Mouse (Mus musculus): ENCODE results near the gene Peak1. TPM values are rescaled to one million over a fixed set of nuclear protein-coding genes. Genes with fewer than 3 reads are reported as not detected.

Gene Peak1
- polyA plus RNA-seq, 1 experiment from 2014 or later, result 7.3 TPM

DNA sequence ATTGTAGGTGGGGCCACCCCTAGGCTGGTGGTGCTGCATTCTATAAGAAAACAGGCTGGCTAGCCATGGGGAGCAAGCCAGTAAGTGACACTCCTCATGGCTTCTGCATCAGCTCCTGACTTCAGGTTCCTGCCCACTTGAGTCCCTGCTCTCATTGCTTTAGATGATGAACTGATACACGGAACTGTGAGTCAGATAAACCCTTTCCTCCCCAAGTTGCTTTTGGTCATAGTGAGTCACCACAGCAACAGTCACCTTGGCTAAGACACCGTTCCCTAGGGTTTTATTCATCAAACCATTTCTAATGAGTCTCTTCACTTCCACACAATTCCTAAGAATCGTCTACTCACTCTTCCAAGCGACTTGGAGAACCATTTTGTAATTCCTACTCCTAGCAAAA lies 220.9 kb downstream of the Peak1 start:
- 82% methylated on average over 4 of the region's 4 CpGs for WGBS
- no peaks in the 10 kb centered on the region for H3K36me3 ChIP-seq (replicated peaks)

DNA sequence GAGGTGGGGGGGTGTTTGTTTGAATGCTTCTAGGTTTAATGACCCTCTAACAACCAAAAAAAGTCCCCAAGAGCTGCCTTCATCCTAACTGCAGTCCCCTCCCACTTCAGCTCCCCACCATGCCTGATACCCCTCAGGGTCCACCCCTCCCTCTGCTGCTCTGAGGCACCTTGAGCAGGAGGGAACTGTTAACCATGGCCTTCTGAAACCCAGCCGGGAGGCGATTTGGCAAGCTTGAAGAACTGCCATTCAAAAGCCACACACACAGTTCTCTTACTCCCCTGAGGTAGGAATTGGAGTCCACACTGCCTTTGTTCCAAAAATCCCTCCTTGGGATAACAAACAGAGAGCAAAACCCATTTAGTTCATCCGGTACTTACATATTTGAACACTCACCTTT lies 222.7 kb downstream of the Peak1 start:
- Histone ChIP-seq H3K9me3 (no peaks in the 10 kb centered on the region), H3K36me3 (replicated peaks) (no peaks in the 10 kb centered on the region), H3K4me3 (no peak overlapping the region), H3K27me3 (replicated peaks; ENCODE audit: low read depth, poor library complexity, severe bottlenecking) (peaks cover 28% of the 10 kb centered on the region), H3K4me1 (peaks cover 43% of the 10 kb centered on the region), H3K27ac (replicated peaks) (no peak overlapping the region)
- WGBS, result 37% methylated on average over 3 of the region's 3 CpGs
- no peak for DNase-seq (ENCODE audit: low spot score)

More for the DNA sequence above, 220.9 kb downstream of the Peak1 start:
- Histone ChIP-seq H3K27me3 (replicated peaks; ENCODE audit: low read depth, poor library complexity, severe bottlenecking) (peaks cover 28% of the 10 kb centered on the region), H3K4me3 (no peak overlapping the region), H3K4me1 (peaks cover 51% of the 10 kb centered on the region), H3K27ac (replicated peaks) (no peak overlapping the region), H3K9me3 (no peaks in the 10 kb centered on the region)
- DNase-seq (ENCODE audit: low spot score), result no peak

DNA sequence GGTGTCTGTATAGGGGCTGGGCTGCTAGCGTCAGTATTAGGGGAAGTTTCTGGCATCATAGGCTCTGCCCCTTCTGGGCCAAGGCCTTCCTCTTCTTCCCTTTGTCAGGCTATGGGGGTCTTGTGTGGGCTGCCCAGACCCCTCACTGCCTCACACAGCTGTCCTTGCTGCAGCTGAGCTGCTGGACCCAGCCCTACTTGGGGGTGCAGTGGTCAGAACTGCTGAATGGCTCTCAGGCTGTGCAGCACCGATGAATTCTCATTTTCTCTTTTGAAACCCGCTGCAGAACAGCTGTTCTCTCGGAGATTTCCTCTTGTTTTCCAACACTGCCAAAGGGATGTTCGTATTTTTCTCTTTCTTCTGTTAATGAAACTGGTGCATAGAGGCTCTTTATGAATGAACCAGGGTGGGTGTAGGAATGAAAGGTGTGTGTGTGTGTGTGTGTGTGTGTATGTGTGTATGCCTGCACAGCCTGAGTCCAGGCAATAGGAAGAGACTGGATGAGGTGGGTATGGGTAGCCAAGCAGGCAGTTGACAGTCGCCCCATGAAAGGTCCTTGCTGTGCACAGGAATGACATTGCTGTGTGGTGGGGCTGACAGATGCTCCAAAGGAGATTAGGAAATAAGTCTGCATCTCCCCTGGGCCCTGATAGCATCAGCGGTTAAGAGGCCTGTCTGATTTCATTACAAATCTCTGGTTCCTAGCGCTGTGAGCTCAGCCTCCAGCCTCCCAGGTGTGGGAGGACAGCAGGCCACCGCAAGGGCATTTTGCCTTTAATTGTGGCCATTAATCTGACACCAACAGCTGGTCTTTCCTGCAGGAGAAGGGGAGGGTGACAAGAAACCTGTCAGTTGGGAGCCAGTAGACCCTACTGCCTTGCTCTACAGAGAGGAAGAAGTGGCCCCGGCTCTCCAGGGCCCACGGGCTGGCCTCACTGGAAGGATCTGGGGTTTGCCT lies 226.1 kb downstream of the Peak1 start:
- Histone ChIP-seq H3K4me1 (peaks cover 31% of the 10 kb centered on the region), H3K36me3 (replicated peaks) (no peaks in the 10 kb centered on the region), H3K27ac (replicated peaks) (no peak overlapping the region), H3K27me3 (replicated peaks; ENCODE audit: low read depth, poor library complexity, severe bottlenecking) (peaks cover 16% of the 10 kb centered on the region), H3K4me3 (no peak overlapping the region), H3K9me3 (no peaks in the 10 kb centered on the region)
- WGBS, result 66% methylated on average over 11 of the region's 11 CpGs
- no peak for DNase-seq (ENCODE audit: low spot score)

DNA sequence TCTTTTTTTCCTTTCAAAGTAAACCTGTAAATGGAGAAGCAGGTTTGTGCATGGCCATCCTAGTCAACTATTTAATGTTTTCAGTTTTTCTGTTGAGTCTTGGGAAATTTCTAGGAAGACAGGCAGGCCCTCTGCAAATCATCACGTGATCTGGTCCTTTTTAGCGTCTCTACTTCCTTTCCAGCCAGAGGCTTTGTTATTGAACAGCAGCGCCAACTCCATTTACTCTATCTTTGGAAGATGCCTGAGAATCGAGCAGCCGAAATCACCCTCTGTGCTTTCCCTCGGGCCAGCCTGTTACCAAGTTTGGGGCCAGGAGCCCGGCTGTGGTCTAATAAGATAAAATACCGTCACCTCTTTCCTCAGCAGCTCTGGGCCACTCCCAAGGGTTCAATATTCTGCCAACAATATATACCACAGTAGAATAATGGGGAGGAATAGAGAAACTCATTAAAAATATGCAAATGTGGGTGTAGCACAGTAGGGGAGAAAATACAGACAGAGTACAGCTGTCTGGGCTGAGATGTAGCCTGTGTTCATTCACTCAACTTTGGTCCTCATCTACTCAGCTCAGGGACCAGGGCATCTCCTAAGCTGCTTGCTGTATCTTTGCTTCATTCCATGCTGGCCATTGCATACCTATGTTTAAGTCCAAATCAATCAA lies 237.6 kb downstream of the Peak1 start:
- DNase-seq (ENCODE audit: low spot score), result no peak
- H3K9me3 ChIP-seq, result no peaks in the 10 kb centered on the region
- H3K4me3 ChIP-seq, result no peak overlapping the region
- H3K4me1 ChIP-seq, result peaks cover 7% of the 10 kb centered on the region; the same call in 1 of the 2 replicates
- no peaks in the 10 kb centered on the region for H3K27me3 ChIP-seq (replicated peaks; ENCODE audit: low read depth, poor library complexity, severe bottlenecking)
- no peak overlapping the region for H3K27ac ChIP-seq (replicated peaks)
- H3K36me3 ChIP-seq (replicated peaks), result no peaks in the 10 kb centered on the region
- 51% methylated on average over 8 of the region's 8 CpGs for WGBS

DNA sequence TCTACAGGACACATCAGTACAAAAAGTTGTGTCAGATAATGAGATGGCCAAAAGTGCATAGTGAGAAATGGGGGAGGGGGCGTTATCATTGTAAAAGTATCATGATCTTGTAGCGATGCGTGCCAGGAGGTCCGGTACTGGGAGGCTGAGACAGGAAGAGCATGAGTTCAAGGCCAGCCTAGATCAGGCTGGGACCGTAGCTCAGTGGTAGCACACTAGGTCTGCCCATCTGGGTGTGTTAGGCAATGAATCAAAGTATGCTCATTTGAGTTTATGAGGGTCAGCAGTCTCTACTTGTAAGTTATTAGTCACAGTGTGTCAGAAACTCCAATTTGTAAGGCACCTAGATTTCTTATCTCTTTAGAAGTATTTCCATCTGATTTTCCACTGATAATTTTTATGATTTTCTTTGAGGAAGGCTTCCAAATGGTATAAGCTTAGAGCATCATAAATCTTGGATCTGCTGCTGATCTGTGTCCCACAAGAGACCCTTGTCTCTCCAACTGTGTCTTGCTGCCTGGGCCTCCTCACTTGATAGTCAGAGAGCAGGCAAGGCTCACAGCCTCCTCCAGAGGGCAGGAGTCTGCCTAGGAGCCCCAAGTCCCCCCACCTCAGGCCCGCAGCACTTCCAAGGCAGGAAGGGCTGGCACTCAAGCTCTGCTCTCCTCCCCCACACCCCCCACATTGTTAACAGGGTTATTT lies 238.3 kb downstream of the Peak1 start:
- H3K27ac ChIP-seq (replicated peaks), result no peak overlapping the region
- WGBS, result 80% methylated on average over 6 of the region's 6 CpGs
- no peaks in the 10 kb centered on the region for H3K36me3 ChIP-seq (replicated peaks)
- H3K4me3 ChIP-seq, result no peak overlapping the region
- H3K27me3 ChIP-seq (replicated peaks; ENCODE audit: low read depth, poor library complexity, severe bottlenecking), result no peaks in the 10 kb centered on the region
- H3K9me3 ChIP-seq, result no peaks in the 10 kb centered on the region
- DNase-seq (ENCODE audit: low spot score), result peak; percentile 30
- H3K4me1 ChIP-seq, result peaks cover 7% of the 10 kb centered on the region; the same call in 1 of the 2 replicates

DNA sequence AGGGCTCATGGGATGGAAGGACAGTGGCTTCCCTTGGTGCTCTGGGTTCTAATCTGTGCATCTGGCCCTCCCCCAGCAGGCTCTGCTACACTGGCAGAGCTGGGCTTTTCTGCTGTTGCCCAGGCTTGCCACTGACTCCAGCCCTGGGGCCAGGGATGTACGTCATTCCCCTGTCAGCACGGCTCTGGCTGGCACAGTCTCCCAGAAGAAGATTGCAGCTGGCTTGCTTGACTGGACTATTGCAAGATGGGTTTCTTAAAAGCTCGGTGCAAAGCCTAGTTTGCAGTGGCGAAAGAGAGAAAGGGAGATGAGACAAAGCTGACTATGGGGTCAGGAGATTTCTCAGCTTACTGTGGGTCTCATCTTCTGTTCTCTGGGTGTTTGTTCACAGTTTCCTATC lies 240.5 kb downstream of the Peak1 start:
- H3K36me3 ChIP-seq (replicated peaks), result no peaks in the 10 kb centered on the region
- H3K9me3 ChIP-seq, result no peaks in the 10 kb centered on the region
- peaks cover 7% of the 10 kb centered on the region; the same call in 1 of the 2 replicates for H3K4me1 ChIP-seq
- H3K4me3 ChIP-seq, result no peak overlapping the region
- H3K27me3 ChIP-seq (replicated peaks; ENCODE audit: low read depth, poor library complexity, severe bottlenecking), result no peaks in the 10 kb centered on the region
- 82% methylated on average over 4 of the region's 4 CpGs for WGBS
- no peak for DNase-seq (ENCODE audit: low spot score)
- H3K27ac ChIP-seq (replicated peaks), result no peak overlapping the region

DNA sequence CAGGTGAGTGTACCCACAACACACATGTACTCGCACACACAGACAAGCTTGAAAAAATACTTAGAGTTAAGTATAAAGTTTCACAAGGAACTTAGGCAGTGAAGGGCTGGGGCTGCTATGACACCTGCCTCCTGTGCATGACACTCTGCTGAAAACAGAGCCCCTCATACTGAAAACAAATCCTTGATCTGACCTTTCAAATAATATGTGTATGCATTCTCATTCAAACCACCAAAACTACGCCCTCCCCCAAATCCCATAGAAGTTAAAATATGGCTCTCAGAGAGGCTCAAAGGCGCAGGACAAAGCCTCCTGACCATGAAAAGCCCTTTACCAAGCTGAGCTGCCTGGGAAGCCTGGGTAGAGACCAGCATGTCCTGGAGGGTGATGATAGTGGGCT lies 242.6 kb downstream of the Peak1 start:
- 84% methylated on average over 3 of the region's 3 CpGs for WGBS
- no peaks in the 10 kb centered on the region for H3K9me3 ChIP-seq
- peaks cover 6% of the 10 kb centered on the region; the same call in 1 of the 2 replicates for H3K4me1 ChIP-seq
- H3K27ac ChIP-seq (replicated peaks), result no peak overlapping the region
- H3K27me3 ChIP-seq (replicated peaks; ENCODE audit: low read depth, poor library complexity, severe bottlenecking), result no peaks in the 10 kb centered on the region
- no peaks in the 10 kb centered on the region for H3K36me3 ChIP-seq (replicated peaks)
- no peak for DNase-seq (ENCODE audit: low spot score)
- no peak overlapping the region for H3K4me3 ChIP-seq

DNA sequence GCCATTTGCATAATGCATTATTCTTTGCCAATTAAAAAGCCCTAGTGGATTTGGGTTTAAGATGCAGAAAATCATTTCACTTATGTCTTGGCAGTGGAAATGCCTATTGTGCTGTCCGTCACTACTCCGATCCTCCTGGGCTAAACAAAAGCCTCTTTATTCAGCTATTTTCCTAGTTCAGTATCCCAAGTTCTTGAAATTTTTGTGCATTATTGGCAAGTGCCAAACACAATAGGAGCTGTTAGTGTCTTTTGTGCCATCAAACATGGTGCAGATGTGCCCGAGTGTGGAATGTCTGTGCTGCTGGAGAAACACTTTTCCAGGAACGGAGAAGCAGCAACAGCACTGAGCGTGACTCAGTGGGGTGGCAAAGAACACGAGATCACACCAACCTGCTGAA lies 250.2 kb downstream of the Peak1 start:
- H3K4me3 ChIP-seq, result no peak overlapping the region
- 32% methylated on average over 6 of the region's 6 CpGs for WGBS
- H3K27me3 ChIP-seq (replicated peaks; ENCODE audit: low read depth, poor library complexity, severe bottlenecking), result no peaks in the 10 kb centered on the region
- DNase-seq (ENCODE audit: low spot score), result no peak
- peaks cover 36% of the 10 kb centered on the region for H3K4me1 ChIP-seq
- H3K9me3 ChIP-seq, result no peaks in the 10 kb centered on the region
- H3K27ac ChIP-seq (replicated peaks), result no peak overlapping the region
- H3K36me3 ChIP-seq (replicated peaks), result no peaks in the 10 kb centered on the region

DNA sequence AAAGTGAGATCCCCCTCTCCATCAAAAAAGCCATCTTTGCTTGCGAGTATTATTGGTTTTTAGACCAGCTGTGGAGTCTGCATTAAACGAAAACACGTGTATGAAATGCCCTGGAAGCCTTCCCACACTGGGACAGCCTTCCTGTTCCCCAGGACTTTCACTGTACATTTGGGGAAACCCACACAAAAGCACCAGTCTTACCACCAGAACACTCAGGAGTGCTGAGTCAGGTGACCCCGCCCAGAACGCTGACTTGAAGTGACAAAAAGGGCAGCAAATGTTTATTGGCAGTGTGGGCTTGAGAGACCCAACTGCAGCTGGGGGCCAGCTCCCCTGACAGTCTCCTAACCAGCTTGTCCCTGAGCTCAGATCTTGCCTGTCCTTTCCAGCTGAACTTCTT lies 251.7 kb downstream of the Peak1 start:
- no peak for DNase-seq (ENCODE audit: low spot score)
- WGBS, result 61% methylated on average over 5 of the region's 5 CpGs
- peaks cover 44% of the 10 kb centered on the region for H3K4me1 ChIP-seq
- H3K4me3 ChIP-seq, result no peak overlapping the region
- no peak overlapping the region for H3K27ac ChIP-seq (replicated peaks)
- H3K36me3 ChIP-seq (replicated peaks), result no peaks in the 10 kb centered on the region
- H3K9me3 ChIP-seq, result no peaks in the 10 kb centered on the region
- no peaks in the 10 kb centered on the region for H3K27me3 ChIP-seq (replicated peaks; ENCODE audit: low read depth, poor library complexity, severe bottlenecking)

DNA sequence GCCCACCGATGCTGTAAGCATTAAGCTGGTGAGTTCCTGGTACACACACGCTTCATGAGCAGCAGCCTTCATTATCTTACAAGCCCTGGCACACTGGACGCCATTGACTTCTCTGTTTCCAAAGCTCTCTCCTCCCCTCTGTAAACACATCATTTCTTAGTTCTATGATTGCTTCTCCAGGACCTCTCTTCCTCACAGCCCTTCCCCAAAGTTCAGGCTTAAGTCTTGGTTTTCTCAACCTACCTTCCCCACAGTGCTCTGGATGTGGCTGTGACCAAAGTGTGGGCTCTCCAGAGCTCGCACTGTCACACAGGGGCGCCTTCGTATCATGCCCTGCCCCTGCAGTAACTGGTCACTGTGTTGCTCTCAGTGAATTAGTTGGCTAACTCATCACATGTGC lies 252.5 kb downstream of the Peak1 start, which contains the start of gene Tspan3:
Tspan3 (minus strand) TSS at position 101 of the 400 bp plus-strand sequence.
- Histone ChIP-seq H3K27me3 (replicated peaks; ENCODE audit: low read depth, poor library complexity, severe bottlenecking) (no peaks in the 10 kb centered on the region), H3K4me1 (peaks cover 50% of the 10 kb centered on the region), H3K36me3 (replicated peaks) (no peaks in the 10 kb centered on the region), H3K9me3 (no peaks in the 10 kb centered on the region), H3K27ac (replicated peaks) (no peak within 1 kb of the TSS), H3K4me3 (no peak within 1 kb of the TSS)
- no peak for DNase-seq (ENCODE audit: low spot score)
- WGBS, result 93% methylated on average over 6 of the region's 6 CpGs

DNA sequence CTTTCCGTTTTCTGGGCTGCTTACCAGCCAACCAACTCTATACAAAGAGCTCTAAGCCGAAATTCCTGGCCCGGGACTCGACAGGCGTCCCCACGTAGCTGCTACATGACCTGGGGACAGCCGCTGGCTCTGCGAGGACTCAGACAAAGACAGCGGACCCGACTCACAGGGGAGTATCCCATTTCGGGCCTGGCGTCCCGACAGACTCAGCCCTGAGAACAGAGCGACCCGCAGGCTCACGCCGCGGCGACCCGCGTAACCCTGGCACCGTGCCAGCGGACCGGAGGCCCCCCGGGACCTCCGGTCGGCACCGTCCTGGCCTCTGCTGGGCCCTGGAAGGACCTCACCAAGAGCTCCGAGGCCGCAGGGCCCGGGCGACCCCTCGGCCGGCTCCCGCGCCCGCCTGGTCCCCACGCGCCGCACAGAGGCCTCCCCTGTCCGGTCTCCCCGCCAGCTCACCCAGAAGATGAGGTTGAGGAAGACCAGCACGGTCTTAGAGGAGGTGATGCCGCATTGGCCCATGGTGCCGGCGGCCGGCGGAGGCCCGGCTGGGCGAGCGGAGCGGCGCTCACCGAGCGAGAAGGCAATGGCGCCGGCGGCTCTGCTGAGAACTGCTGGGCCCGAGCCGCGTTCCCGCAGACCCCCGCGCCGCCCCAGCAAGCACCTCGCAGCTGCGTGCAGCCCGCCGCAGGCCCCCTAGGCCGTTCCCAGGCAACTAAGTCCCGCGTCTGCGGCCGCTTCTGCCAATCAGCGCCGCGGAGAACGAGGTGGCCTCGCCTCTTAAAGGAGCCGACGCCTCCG lies 257.3 kb downstream of the Peak1 start:
- DNase-seq (ENCODE audit: low spot score), result peak; percentile 95
- peak overlapping the region; percentile 98 for H3K4me3 ChIP-seq
- H3K27me3 ChIP-seq (replicated peaks; ENCODE audit: low read depth, poor library complexity, severe bottlenecking), result no peaks in the 10 kb centered on the region
- H3K36me3 ChIP-seq (replicated peaks), result 0 out of 2 replicates have a peak, but pooled peaks cover 5% of the 10 kb centered on the region
- peak overlapping the region; percentile 99 for H3K27ac ChIP-seq (replicated peaks)
- WGBS, result under 1% methylated on average over 82 of the region's 82 CpGs
- H3K4me1 ChIP-seq, result peaks cover 34% of the 10 kb centered on the region
- no peaks in the 10 kb centered on the region for H3K9me3 ChIP-seq

DNA sequence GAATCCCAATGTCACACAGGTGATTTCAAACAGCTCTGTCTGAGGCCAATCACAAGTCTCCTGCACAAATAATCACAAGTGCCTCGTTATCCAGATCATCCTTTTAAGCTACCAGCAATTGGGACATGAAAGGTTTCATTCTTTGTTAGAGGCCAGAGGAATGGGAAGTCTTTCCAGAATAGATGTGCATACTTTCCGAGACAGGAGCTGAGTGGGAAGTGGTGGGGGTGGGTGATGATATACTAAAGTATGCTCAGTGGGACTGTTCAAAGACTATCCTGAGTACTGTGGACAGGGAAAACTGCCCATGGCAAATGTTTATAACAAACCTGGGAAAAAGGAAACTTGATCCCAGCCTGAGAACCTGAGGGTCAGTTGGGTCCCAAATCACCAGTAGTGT lies 258.4 kb downstream of the Peak1 start:
- peak overlapping the region; percentile 99; the same call in 1 of the 2 replicates for H3K27ac ChIP-seq (replicated peaks)
- H3K27me3 ChIP-seq (replicated peaks; ENCODE audit: low read depth, poor library complexity, severe bottlenecking), result no peaks in the 10 kb centered on the region
- H3K4me1 ChIP-seq, result peaks cover 29% of the 10 kb centered on the region
- peak overlapping the region; percentile 98 for H3K4me3 ChIP-seq
- 4% methylated on average over 2 of the region's 2 CpGs for WGBS
- DNase-seq (ENCODE audit: low spot score), result no peak
- no peaks in the 10 kb centered on the region for H3K9me3 ChIP-seq
- H3K36me3 ChIP-seq (replicated peaks), result 0 out of 2 replicates have a peak, but pooled peaks cover 5% of the 10 kb centered on the region
